Mouse (Mus musculus) 3134 (cell line): Measurements from ENCODE around the gene Olfr1245.
"Not testable (repeated sequence)": the region's sequence is repeated elsewhere in the genome, so short reads cannot be mapped to it uniquely, and the experiment has no call there.

Experiments used
- DNase-seq: peaks from one replicate; pipeline ENCODE4 v3.0.0-alpha.2; 2011; ENCODE audit warnings: low spot score; ENCODE audit not compliant: insufficient read length; ENCODE audit errors: extremely low read depth

The Olfr1245 gene

GRCm38 (mm10) chr2:89578347-89578746 is at the start of gene Olfr1245:
Gene Olfr1245, minus strand, starts transcription at chr2:89578447.
- no peak for DNase-seq

DNA sequence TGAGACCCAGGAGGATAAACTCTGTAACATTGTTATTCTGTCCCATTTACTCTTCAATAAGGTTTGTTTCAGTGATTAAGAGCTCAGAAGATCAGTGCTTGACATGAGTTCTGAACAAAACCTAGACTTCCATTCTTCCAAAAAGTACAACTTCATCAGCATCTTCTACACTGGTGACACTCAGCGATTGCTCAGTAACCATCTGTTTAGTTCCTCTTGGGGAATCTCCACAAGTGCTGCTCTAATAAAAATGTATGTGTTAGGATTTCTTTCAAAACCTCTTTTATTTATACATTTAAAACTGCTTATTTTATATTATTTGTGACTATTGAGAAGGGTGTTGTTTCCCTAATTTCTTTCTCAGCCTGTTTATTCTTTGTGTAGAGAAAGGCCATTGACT is 39.9 kb upstream of the Olfr1245 start, which contains the start of gene Olfr1248:
TSS of gene Olfr1248 (minus strand) at position 101 of the 400 bp plus-strand sequence.
- not testable (repeated sequence) for DNase-seq

DNA sequence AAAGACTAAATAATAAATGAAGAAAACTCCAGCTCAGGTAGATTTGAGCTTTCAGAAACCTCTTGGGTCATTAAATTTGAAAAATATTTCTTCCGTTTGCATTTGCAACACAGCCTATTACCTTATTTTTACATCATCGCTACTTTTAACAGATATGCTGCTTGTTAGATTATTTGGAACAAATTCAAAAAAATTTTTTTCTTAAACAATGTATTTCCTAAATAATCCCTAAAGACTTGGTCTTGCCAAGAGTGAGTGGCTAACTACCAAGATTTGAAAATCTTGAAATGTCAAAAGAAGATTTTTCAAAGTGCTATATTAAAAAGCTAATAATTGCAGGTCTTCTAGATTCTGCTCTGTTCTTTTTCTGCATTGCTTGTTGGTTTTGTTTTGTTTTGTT is 35.8 kb upstream of the Olfr1245 start, which contains the start of gene Olfr1247:
TSS of gene Olfr1247 (minus strand) at position 101 of the 400 bp plus-strand sequence.
- DNase-seq, result no peak

GRCm38 (mm10) chr2:89593057-89593456 is 14.8 kb upstream of the Olfr1245 start, which contains the start of gene Olfr1246:
Gene Olfr1246, minus strand, starts transcription at chr2:89593157.
- no peak for DNase-seq

DNA sequence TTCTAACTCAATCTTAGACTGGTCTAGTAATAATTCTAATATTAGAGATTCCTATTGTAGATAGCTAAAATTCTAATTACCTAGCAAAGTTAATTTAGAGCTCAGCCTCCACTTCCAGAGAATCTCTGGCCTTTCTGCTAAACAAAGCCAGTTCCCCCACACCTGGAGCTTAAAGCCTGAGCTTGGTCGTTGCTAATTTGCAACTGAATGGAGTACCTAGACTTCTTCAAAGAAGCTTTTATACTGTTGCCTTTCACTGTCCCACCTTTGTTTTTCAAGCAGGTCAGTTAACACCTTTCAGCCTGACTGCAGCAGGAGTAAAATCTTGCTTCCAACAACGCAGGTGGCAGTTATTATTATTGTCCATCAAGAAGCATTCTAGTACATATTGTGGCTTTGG is 15.5 kb downstream of the Olfr1245 start:
- DNase-seq, result not testable (repeated sequence)

DNA sequence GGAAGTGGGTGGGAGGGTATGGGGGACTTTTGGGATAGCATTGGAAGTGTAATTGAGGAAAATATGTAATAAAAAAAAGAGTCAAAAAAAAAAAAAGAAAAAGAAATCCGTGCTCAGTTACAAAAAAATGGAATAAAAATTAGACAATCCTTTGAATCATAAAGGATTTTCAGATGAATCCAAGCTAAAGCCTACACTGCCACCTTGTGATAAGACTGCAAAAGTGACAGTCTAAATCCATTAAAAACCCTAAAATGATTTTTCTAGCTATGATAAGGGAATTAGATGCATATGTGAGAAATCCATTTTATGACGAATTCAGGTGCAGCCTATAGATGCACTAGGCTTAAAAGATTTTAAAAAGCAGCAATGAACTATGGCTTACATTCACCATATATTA is 33.7 kb downstream of the Olfr1245 start:
- no peak for DNase-seq

GRCm38 (mm10) chr2:89539923-89540322 is 38.3 kb downstream of the Olfr1245 start:
- no peak for DNase-seq

DNA sequence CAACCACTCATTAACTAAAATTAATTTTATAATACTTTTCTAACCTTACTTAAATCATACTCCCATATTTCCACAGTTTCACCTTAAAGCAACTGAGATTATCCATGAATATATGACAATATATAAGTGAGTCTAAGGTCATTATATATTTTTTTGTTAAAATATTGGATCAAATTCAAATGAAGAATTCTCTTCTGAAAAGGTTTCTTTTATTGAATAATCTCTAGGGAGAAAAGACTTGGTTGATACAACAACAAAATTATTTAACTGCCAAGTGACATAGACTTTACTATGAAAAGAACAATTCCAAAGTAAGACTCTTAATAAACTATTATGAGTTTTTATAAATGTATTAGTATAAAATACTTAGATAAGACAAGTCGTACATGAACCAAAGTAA is 46.9 kb downstream of the Olfr1245 start, which contains the start of gene Olfr1243:
TSS of gene Olfr1243 (minus strand) at position 101 of the 400 bp plus-strand sequence.
- DNase-seq, result no peak
